Mouse (Mus musculus): ENCODE data around the gene Stip1. TPM values are rescaled to one million over a fixed set of nuclear protein-coding genes. Genes with fewer than 3 reads are reported as not detected.

Stip1 gene
- total RNA-seq, 2 experiments from 2014 or later: 122 to 129 TPM

Other genes starting within 250 kb of the Stip1 start
- 10 to 100 TPM; 17.8 to 18.7 TPM for gene Rps6ka4, start 199.3 kb downstream of the Stip1 start, total RNA-seq (2021)
- gene Ccdc88b, start 181.8 kb downstream of the Stip1 start, total RNA-seq (2021): 1 to 10 TPM; 1.3 to 2.9 TPM
- gene Trmt112, start 130.3 kb downstream of the Stip1 start, total RNA-seq (2021): 10 to 100 TPM; 54.7 to 56.4 TPM
- 100 to 1,000 TPM; 137 to 142 TPM for gene Prdx5, start 129.9 kb downstream of the Stip1 start, total RNA-seq (2021)
- gene Esrra, start 118.2 kb downstream of the Stip1 start, total RNA-seq (2021): 10 to 100 TPM; 44.1 to 44.7 TPM
- gene Catsperz, start 114.6 kb downstream of the Stip1 start, total RNA-seq (2021): not detected
- gene Kcnk4, start 105.5 kb downstream of the Stip1 start, total RNA-seq (2021): under 1 TPM in 1 of 2 experiments, not detected in 1; 0.39 TPM
- gene Bad, start 98.1 kb downstream of the Stip1 start, total RNA-seq (2021): 10 to 100 TPM; 31.6 to 34.4 TPM
- 10 to 100 TPM; 13.7 to 14.4 TPM for gene Gpr137, start 97.5 kb downstream of the Stip1 start, total RNA-seq (2021)
- gene Ppp1r14b, start 65.0 kb downstream of the Stip1 start, total RNA-seq (2021): 100 to 1,000 TPM; 364 to 392 TPM
- gene Plcb3, start 63.5 kb downstream of the Stip1 start, total RNA-seq (2021): 10 to 100 TPM; 22.2 to 23.9 TPM
- gene Fkbp2, start 59.5 kb downstream of the Stip1 start, total RNA-seq (2021): 10 to 100 TPM; 25.3 to 28.6 TPM
- 10 to 100 TPM; 68.0 to 73.0 TPM for gene Vegfb, start 52.3 kb downstream of the Stip1 start, total RNA-seq (2021)
- 10 to 100 TPM; 32.3 to 34.2 TPM for gene Dnajc4, start 47.4 kb downstream of the Stip1 start, total RNA-seq (2021)
- 10 to 100 TPM; 17.1 to 23.6 TPM for gene Nudt22, start 43.9 kb downstream of the Stip1 start, total RNA-seq (2021)
- 10 to 100 TPM; 18.4 to 19.5 TPM for gene Trpt1, start 43.8 kb downstream of the Stip1 start, total RNA-seq (2021)
- gene Fermt3, start 20.5 kb downstream of the Stip1 start, total RNA-seq (2021): 1 to 10 TPM; 5.3 to 5.4 TPM
- gene Macrod1, start 16.8 kb upstream of the Stip1 start, total RNA-seq (2021): 100 to 1,000 TPM; 233 to 237 TPM
- 1 to 10 TPM in 1 of 2 experiments, under 1 TPM in 1; 0.91 to 1.4 TPM for gene Flrt1, start 65.8 kb upstream of the Stip1 start, total RNA-seq (2021)
- 10 to 100 TPM; 73.9 to 79.3 TPM for gene Otub1, start 166.3 kb upstream of the Stip1 start, total RNA-seq (2021)
- gene Cox8a, start 177.6 kb upstream of the Stip1 start, total RNA-seq (2021): 100 to 1,000 TPM; 437 to 448 TPM
- 10 to 100 TPM; 20.1 to 22.4 TPM for gene Naa40, start 201.2 kb upstream of the Stip1 start, total RNA-seq (2021)
- 10 to 100 TPM; 11.0 to 13.1 TPM for gene Rcor2, start 227.4 kb upstream of the Stip1 start, total RNA-seq (2021)

All from gastrocnemius, postnatal 4 days (tissue).